Comparison of ENCODE assay signal across 8 mouse cellular contexts in genomic region chr11:36036061-36036695, GRCm38 (mm10). TPM values are rescaled to one million over a fixed set of nuclear protein-coding genes. Genes with fewer than 3 reads are reported as not detected.
DNase-seq lines count a peak whose midpoint lies in the region; ATAC-seq lines count a peak whose summit lies in the region.

No protein-coding gene starts in this region.

- 0 out of 2 replicates have a peak, but pooled peaks cover 8% of the 10 kb centered on the region for H3K4me1 ChIP-seq in kidney, embryonic 14.5 days (ENCODE audit: control insufficient read depth, insufficient read depth, low read length)
- H3K4me1 ChIP-seq in limb, embryonic 13.5 days: peaks cover 29% of the 10 kb centered on the region

- no peak overlapping the region for H3K27ac ChIP-seq in kidney, embryonic 14.5 days (ENCODE audit: low read depth, low read length)
- peak overlapping the region; percentile 35; the same call in 1 of the 2 replicates for H3K27ac ChIP-seq in limb, embryonic 13.5 days

- H3K9ac ChIP-seq in kidney, embryonic 14.5 days (ENCODE audit: low read depth, low read length): no peak overlapping the region
- no peak overlapping the region for H3K9ac ChIP-seq in limb, embryonic 13.5 days

- H3K9me3 ChIP-seq in kidney, embryonic 14.5 days (ENCODE audit: control insufficient read depth, low read length): no peaks in the 10 kb centered on the region
- H3K9me3 ChIP-seq in limb, embryonic 13.5 days: no peaks in the 10 kb centered on the region

- H3K4me2 ChIP-seq in kidney, embryonic 14.5 days (replicated peaks; ENCODE audit: low read depth, low read length): no peak overlapping the region
- no peak overlapping the region for H3K4me2 ChIP-seq in limb, embryonic 13.5 days (replicated peaks)

- no peak overlapping the region for H3K4me3 ChIP-seq in kidney, embryonic 14.5 days (ENCODE audit: low read length)
- H3K4me3 ChIP-seq in limb, embryonic 13.5 days: no peak overlapping the region

- H3K36me3 ChIP-seq in kidney, embryonic 14.5 days (ENCODE audit: control insufficient read depth, insufficient read depth, low read length): no peaks in the 10 kb centered on the region
- no peaks in the 10 kb centered on the region for H3K36me3 ChIP-seq in limb, embryonic 13.5 days

- no peaks in the 10 kb centered on the region for H3K27me3 ChIP-seq in kidney, embryonic 14.5 days (ENCODE audit: control insufficient read depth, insufficient read depth, low read length)
- peaks cover 10% of the 10 kb centered on the region for H3K27me3 ChIP-seq in limb, embryonic 13.5 days

- DNase-seq in embryo, embryonic 10 days (ENCODE audit: low spot score): peak; percentile 43
- DNase-seq in embryo, embryonic 9.5 days (ENCODE audit: extremely low spot score): no peak
- peak; percentile 83 to 89 for DNase-seq in heart, adult 9 months (ENCODE audit: low spot score in 2 of 2)
- DNase-seq in ovary, adult 18-20 months (ENCODE audit: low spot score): peak; percentile 81
- DNase-seq in urinary bladder, postnatal 4 days (ENCODE audit: low spot score in 2 of 2): peak; percentile 74 to 85

- 0 out of 2 replicates have a peak, but pooled peaks have one; percentile 32 for ATAC-seq in common myeloid progenitor, adult 5-6 weeks (replicated peaks; ENCODE audit: low read depth, poor library complexity, severe bottlenecking)
- peak; percentile 90 for ATAC-seq in kidney, embryonic 14.5 days (ENCODE audit: low FRiP score, low TSS enrichment)
- peak; percentile 88 for ATAC-seq in limb, embryonic 13.5 days (ENCODE audit: low FRiP score, low read depth)

- WGBS in kidney, embryonic 14.5 days: 39% methylated on average over 7 of the region's 7 CpGs
- WGBS in limb, embryonic 13.5 days: 25% methylated on average over 7 of the region's 7 CpGs

RNA-seq across cellular contexts. Expression of gene Wwc1, which starts 55.9 kb away (rescaled TPM):
- not detected in 2 replicates for total RNA-seq in common myeloid progenitor, adult 5-6 weeks (2017)
- 5.0 and 9.5 TPM in 2 replicates for polyA plus RNA-seq in kidney, embryonic 14.5 days (2014; fragmentation: Nextera tagmentation; extraction: Ambion mirVana)
- polyA plus RNA-seq in limb, embryonic 13.5 days (2015; fragmentation: Nextera tagmentation; extraction: Ambion mirVana): 3.1 and 4.6 TPM in 2 replicates

Comparison
In these comparisons a context has a peak if more than half of its experiments do, and no peak if none do; other contexts are left out.
1. ATAC-seq: peak in every context shown above with its lines; median percentile 90 in kidney, embryonic 14.5 days; 88 in limb, embryonic 13.5 days; 32 in common myeloid progenitor, adult 5-6 weeks.